Mouse (Mus musculus): ENCODE results near the gene Wdr75.

DNA sequence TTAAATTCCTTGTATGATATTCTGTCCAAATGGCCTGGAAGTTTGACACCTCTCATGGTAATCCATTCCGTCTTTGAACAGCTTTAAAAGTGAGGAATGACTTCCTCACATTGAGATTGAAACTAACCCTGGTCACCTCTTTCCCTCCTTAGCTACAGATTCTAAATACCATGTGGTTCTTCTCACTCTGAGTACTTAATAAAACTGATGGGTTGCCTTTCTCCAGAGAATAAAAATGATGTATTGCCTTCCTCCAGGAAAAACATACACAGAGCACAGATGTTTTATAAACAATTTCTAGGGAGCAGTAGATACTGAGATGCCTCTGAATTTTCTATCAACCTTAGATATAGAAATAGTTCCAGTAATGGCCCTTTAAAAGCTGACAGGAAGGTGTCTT, 73.1 kb downstream of the Wdr75 start:
- TF ChIP-seq CTCF (IDR thresholded peaks at IDR 0.05; ENCODE audit: low read depth, low read length): no peak
- TF ChIP-seq POLR2A (IDR thresholded peaks at IDR 0.05; ENCODE audit: extremely low read depth, insufficient read depth, low read length): no peak
